Mouse (Mus musculus): ENCODE measurements around the gene Yaf2. TPM values are rescaled to one million over a fixed set of nuclear protein-coding genes. Genes with fewer than 3 reads are reported as not detected.

Gene Yaf2
- polyA plus RNA-seq (2012; rRNA removed; ENCODE audit: low replicate concordance): 23.8 and 24.4 TPM in 2 replicates

GRCm38 (mm10) chr15:93336925-93337761 lies at the start of gene Yaf2:
Gene Yaf2, minus strand, starts transcription at chr15:93336935.

GRCm38 (mm10) chr15:93274679-93275583 lies 61.8 kb downstream of the Yaf2 start, which contains the start of gene Gxylt1:
Gene Gxylt1, minus strand, starts transcription at chr15:93275179.

Other genes starting within 250 kb of the Yaf2 start
- 1.7 and 2.9 TPM in 2 replicates for gene Gxylt1, start 61.8 kb downstream of the Yaf2 start, polyA plus RNA-seq (2012; rRNA removed; ENCODE audit: low replicate concordance)
- 19.9 and 24.4 TPM in 2 replicates for gene Zcrb1, start 61.4 kb upstream of the Yaf2 start, polyA plus RNA-seq (2012; rRNA removed; ENCODE audit: low replicate concordance)
- gene Pphln1, start 61.4 kb upstream of the Yaf2 start, polyA plus RNA-seq (2012; rRNA removed; ENCODE audit: low replicate concordance): 5.2 and 8.3 TPM in 2 replicates